Mouse (Mus musculus) spleen, postnatal 10 days (tissue): ENCODE measurements around the gene Tmeff2.
"Not testable (repeated sequence)": the region's sequence is repeated elsewhere in the genome, so short reads cannot be mapped to it uniquely, and the experiment has no call there.

Experiments used
- DNase-seq, 2 experiments: peaks; one replicate each; pipeline ENCODE4 v3.0.0; 2021 to 2022; ENCODE audit warnings: low spot score in 2 of 2

Gene Tmeff2

GRCm38 (mm10) chr1:50900386-50900785, at the start of gene Tmeff2:
Gene Tmeff2, plus strand, starts transcription at chr1:50900647.
- not testable (repeated sequence) for DNase-seq

GRCm38 (mm10) chr1:50861515-50861914, 38.9 kb upstream of the Tmeff2 start:
- no peak for DNase-seq

GRCm38 (mm10) chr1:50897696-50898095, 2.8 kb upstream of the Tmeff2 start:
- DNase-seq, result no peak

- DNase-seq, result no peak
Measured at GRCm38 (mm10) chr1:50924838-50925355, 24.4 kb downstream of the Tmeff2 start.

GRCm38 (mm10) chr1:50925356-50925921, 25.0 kb downstream of the Tmeff2 start:
- no peak for DNase-seq

GRCm38 (mm10) chr1:50926374-50927060, 26.1 kb downstream of the Tmeff2 start:
- DNase-seq, result no peak

- peak in 1 of 2 experiments; percentile 25 for DNase-seq
Measured at GRCm38 (mm10) chr1:50927077-50927611, 26.7 kb downstream of the Tmeff2 start.

- no peak for DNase-seq
Measured at GRCm38 (mm10) chr1:50927679-50928187, 27.3 kb downstream of the Tmeff2 start.

- DNase-seq, result no peak
Measured at GRCm38 (mm10) chr1:50928776-50929175, 28.3 kb downstream of the Tmeff2 start.

GRCm38 (mm10) chr1:50935076-50935475, 34.6 kb downstream of the Tmeff2 start:
- DNase-seq, result no peak

- no peak for DNase-seq
Measured at GRCm38 (mm10) chr1:50935484-50935883, 35.0 kb downstream of the Tmeff2 start.

GRCm38 (mm10) chr1:50940131-50941039, 39.9 kb downstream of the Tmeff2 start:
- DNase-seq, result no peak

GRCm38 (mm10) chr1:50948575-50948974, 48.1 kb downstream of the Tmeff2 start:
- no peak for DNase-seq

- DNase-seq, result no peak
Measured at GRCm38 (mm10) chr1:50958844-50959243, 58.4 kb downstream of the Tmeff2 start.

GRCm38 (mm10) chr1:50961954-50962648, 61.7 kb downstream of the Tmeff2 start:
- peak in 1 of 2 experiments; percentile 16 for DNase-seq

- no peak for DNase-seq
Measured at GRCm38 (mm10) chr1:50962649-50963000, 62.2 kb downstream of the Tmeff2 start.

GRCm38 (mm10) chr1:50969685-50970084, 69.2 kb downstream of the Tmeff2 start:
- no peak for DNase-seq

- no peak for DNase-seq
Measured at GRCm38 (mm10) chr1:50970853-50971252, 70.4 kb downstream of the Tmeff2 start.

GRCm38 (mm10) chr1:50972509-50973436, 72.3 kb downstream of the Tmeff2 start:
- DNase-seq, result no peak
